Mouse (Mus musculus) kidney, embryonic 14.5 days (tissue): Measurements from ENCODE around the gene Dmgdh. TPM values are rescaled to one million over a fixed set of nuclear protein-coding genes. Genes with fewer than 3 reads are reported as not detected.

Experiments used
- ATAC-seq: fragments of 200-750 bp; cut with Nextera tagmentation; 2 replicates; pipeline ENCODE4 v1.8.0; 2017; ENCODE audit warnings: moderate number of reproducible peaks, mild to moderate bottlenecking, moderate TSS enrichment, moderate library complexity; ENCODE audit not compliant: low FRiP score, low TSS enrichment
- H3K27ac ChIP-seq: fragments of 300-500 bp; sonication (generic); 2 replicates; pipeline ENCODE4 v1.5.1; 2014; ENCODE audit warnings: low read depth, mild to moderate bottlenecking, low read length, moderate library complexity, mixed read lengths
- H3K27me3 ChIP-seq: fragments of 300-500 bp; sonication (generic); 2 replicates; pipeline ENCODE4 v1.6.1; 2014; ENCODE audit warnings: mild to moderate bottlenecking, low read length; ENCODE audit not compliant: control insufficient read depth, insufficient read depth
- H3K36me3 ChIP-seq: fragments of 300-500 bp; sonication (generic); 2 replicates; pipeline ENCODE4 v1.6.1; 2014; ENCODE audit warnings: low read length, mixed read lengths; ENCODE audit not compliant: control insufficient read depth, insufficient read depth
- H3K4me1 ChIP-seq: fragments of 300-500 bp; sonication (generic); 2 replicates; pipeline ENCODE4 v1.6.1; 2014; ENCODE audit warnings: low read length, mixed read lengths; ENCODE audit not compliant: control insufficient read depth, insufficient read depth
- H3K4me2 ChIP-seq: fragments of 300-500 bp; sonication (generic); replicated peaks from 2 replicates; pipeline ENCODE4 v1.6.1; 2014; ENCODE audit warnings: low read depth, mild to moderate bottlenecking, low read length
- H3K4me3 ChIP-seq: fragments of 300-500 bp; sonication (generic); 2 replicates; pipeline ENCODE4 v1.5.1; 2014; ENCODE audit warnings: mild to moderate bottlenecking, low read length
- H3K9ac ChIP-seq: fragments of 300-500 bp; sonication (generic); 2 replicates; pipeline ENCODE4 v1.6.1; 2014; ENCODE audit warnings: low read depth, mild to moderate bottlenecking, low read length, moderate library complexity
- H3K9me3 ChIP-seq: fragments of 300-500 bp; sonication (generic); 2 replicates; pipeline ENCODE4 v1.6.1; 2016; ENCODE audit warnings: low read length; ENCODE audit not compliant: control insufficient read depth
- WGBS: fragments of 180-500 bp; shearing (Covaris S2); extraction: QIAGEN DNeasy Blood & Tissue Kit; methylation state at CpG from one replicate; pipeline ENCODE4 v1.1.7; 2014; 5-methylcytosine and 5-hydroxymethylcytosine counted together
- polyA plus RNA-seq: library from polyadenylated mRNA; unstranded; fragments of >200 nt; fragmentation: Nextera tagmentation; extraction: Ambion mirVana; gene quantifications from 2 replicates; pipeline ENCODE4 v1.2.1, GENCODE M21; 2014

Gene Dmgdh
- polyA plus RNA-seq, 1 experiment from 2014 or later, result 0.28 TPM

DNA sequence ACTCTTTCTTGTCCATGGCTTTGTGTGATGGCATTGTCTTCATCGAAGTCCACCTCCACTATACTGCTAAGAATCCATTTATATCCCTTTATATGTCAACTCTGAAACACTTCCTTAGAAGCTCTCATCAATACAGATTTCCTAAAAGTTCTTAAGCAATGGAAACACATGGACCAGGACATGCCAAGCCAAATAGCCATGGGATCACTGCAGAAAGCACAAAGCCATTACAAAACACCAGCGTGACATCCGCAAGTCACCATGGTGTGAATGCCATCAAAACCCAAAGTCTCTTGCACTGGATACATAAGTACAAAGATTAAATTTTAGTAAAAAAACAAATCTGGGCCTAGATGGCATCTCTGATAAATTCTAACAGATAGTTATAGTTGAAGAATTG lies 15.3 kb downstream of the Dmgdh start:
- H3K9ac ChIP-seq, result no peak overlapping the region
- H3K4me1 ChIP-seq, result peaks cover 3% of the 10 kb centered on the region; the same call in 1 of the 2 replicates
- H3K4me2 ChIP-seq, result no peak overlapping the region
- H3K4me3 ChIP-seq, result no peak overlapping the region
- no peaks in the 10 kb centered on the region for H3K9me3 ChIP-seq
- no peaks in the 10 kb centered on the region for H3K36me3 ChIP-seq
- no peaks in the 10 kb centered on the region for H3K27me3 ChIP-seq
- WGBS, result 96% methylated on average over 3 of the region's 3 CpGs
- no peak for ATAC-seq
- no peak overlapping the region for H3K27ac ChIP-seq

DNA sequence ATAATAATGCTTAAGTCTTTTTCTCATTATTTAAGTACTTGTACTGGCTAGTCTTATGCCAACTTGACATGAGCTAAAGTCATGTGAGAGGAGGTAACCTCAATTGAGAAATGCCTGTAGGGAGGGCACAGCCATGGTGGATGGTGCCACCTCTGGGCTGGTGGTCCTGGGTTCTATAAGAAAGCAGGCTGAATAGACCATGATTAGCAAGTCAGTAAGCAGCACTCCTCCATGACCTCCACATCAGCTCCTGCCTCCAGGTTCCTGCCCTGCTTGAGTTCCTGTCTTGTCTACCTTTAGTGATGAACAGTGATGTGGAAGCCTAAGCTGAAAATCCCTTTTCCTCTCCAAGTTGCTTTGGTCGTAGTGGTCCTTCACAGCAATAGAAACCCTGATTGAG lies 16.6 kb downstream of the Dmgdh start:
- 87% methylated on average over 1 of the region's 1 CpGs for WGBS
- no peak for ATAC-seq

DNA sequence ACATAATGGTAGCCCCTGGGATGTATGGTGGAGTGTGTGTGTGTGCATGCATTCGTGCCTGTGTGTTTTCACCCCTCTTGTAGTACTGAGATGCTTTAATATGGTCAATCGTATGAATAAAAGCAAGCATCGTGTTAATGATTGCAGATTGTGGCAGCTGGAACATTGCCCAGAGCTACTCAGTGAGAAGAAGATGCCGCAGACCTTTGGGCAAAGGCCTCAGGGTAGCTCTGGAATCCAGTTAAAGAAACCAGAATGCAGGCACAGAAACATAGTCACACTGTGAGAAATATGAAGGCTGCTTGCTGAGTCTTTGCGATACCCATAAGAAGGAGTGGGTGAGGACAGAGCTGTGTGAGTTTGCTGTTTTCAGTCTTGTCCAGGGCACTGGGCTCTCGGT lies 24.6 kb downstream of the Dmgdh start:
- 86% methylated on average over 6 of the region's 6 CpGs for WGBS
- no peaks in the 10 kb centered on the region for H3K9me3 ChIP-seq
- no peak overlapping the region for H3K4me2 ChIP-seq
- ATAC-seq, result no peak
- H3K27ac ChIP-seq, result no peak overlapping the region
- no peaks in the 10 kb centered on the region for H3K4me1 ChIP-seq
- H3K36me3 ChIP-seq, result no peaks in the 10 kb centered on the region
- H3K4me3 ChIP-seq, result no peak overlapping the region
- H3K9ac ChIP-seq, result no peak overlapping the region
- H3K27me3 ChIP-seq, result no peaks in the 10 kb centered on the region

More for the DNA sequence above, 16.6 kb downstream of the Dmgdh start:
- Histone ChIP-seq H3K9me3 (no peaks in the 10 kb centered on the region), H3K36me3 (no peaks in the 10 kb centered on the region), H3K27me3 (no peaks in the 10 kb centered on the region), H3K9ac (no peak overlapping the region), H3K4me1 (peaks cover 3% of the 10 kb centered on the region; the same call in 1 of the 2 replicates), H3K4me3 (no peak overlapping the region), H3K4me2 (no peak overlapping the region), H3K27ac (no peak overlapping the region)

DNA sequence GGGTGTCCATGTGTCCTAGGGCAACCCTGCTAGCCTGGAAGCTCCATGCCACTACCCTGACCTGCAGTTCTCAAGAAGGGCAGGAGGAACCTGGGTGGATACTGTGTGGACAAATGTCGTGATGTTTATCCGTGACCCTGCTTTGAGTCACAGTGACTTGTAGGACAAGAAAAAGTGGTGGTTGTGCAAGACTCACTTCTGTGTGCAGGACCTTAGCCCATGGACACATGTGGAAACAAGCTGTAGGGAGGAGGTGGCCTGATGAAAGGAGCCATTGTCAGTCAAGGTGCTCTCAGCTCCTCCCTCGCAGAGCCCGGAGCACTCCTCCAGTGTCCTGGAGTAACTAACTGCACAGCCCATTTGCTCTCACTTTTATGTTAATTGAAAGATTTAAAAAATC lies 31.5 kb downstream of the Dmgdh start:
- no peaks in the 10 kb centered on the region for H3K27me3 ChIP-seq
- H3K9me3 ChIP-seq, result no peaks in the 10 kb centered on the region
- no peak overlapping the region for H3K4me2 ChIP-seq
- no peak overlapping the region for H3K27ac ChIP-seq
- H3K9ac ChIP-seq, result no peak overlapping the region
- H3K4me3 ChIP-seq, result no peak overlapping the region
- no peaks in the 10 kb centered on the region for H3K36me3 ChIP-seq
- ATAC-seq, result no peak
- 82% methylated on average over 4 of the region's 4 CpGs for WGBS
- no peaks in the 10 kb centered on the region for H3K4me1 ChIP-seq

DNA sequence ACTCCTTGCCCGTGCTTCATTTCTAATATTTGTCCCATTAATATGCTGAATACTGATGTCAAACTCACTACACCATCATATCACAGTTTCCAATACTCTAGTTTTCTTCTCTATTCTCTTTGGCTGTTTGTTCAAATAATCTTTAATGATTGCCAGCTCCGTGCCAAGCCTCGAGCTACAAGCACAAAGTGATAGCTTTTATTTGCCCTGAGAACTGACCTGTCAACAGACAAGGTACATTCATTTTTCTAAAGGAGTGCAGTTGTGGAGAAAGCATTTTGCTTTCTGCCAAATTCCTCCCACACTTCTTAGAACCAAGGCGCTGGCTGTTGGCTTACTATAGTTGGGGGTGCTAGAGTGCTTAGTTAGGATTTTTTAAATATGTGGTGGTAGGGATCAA lies 33.0 kb downstream of the Dmgdh start:
- Histone ChIP-seq H3K9ac (no peak overlapping the region), H3K9me3 (no peaks in the 10 kb centered on the region), H3K4me1 (no peaks in the 10 kb centered on the region), H3K27me3 (no peaks in the 10 kb centered on the region), H3K4me2 (no peak overlapping the region), H3K4me3 (no peak overlapping the region), H3K36me3 (no peaks in the 10 kb centered on the region), H3K27ac (no peak overlapping the region)
- ATAC-seq, result no peak
- WGBS, result 83% methylated on average over 4 of the region's 4 CpGs

DNA sequence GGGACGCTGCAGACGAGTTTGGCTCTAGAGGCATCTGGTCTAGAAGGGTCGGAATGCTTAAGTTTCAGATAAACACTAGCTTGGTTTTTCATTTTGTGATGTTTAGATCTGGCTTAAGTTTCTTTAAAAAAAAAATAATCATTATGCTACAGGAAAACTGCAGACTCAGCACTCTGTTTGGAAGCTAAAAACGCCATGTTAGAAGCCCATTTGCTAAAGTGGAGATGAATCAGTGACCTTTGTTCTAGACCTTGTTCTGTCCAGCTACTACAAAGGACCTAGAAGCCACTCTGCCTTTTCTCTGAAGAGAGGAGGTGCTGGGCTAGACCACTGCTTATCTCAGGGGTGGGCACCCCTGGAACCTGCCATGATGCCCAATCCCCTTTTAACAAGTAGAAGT lies 36.1 kb downstream of the Dmgdh start:
- no peaks in the 10 kb centered on the region for H3K36me3 ChIP-seq
- 87% methylated on average over 4 of the region's 4 CpGs for WGBS

DNA sequence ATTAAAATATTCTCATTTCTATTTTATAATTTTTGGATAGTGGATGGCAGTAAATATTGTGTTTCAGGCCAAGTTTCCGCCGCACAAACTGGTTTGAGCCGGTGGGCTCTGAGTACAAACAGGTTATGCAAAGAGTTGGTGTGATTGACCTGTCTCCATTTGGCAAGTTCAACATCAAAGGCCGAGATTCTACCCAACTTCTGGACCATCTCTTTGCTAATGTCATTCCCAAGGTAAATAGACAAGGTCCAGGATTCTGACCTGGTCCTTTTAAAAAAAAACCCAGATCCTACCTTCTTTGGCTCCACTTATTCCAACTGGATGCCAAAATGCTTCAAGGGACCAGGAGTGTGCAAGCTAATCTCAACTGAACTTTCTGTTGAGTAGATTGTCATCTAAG lies 37.0 kb downstream of the Dmgdh start:
- no peaks in the 10 kb centered on the region for H3K4me1 ChIP-seq
- ATAC-seq, result no peak
- no peaks in the 10 kb centered on the region for H3K9me3 ChIP-seq
- H3K27me3 ChIP-seq, result no peaks in the 10 kb centered on the region
- H3K4me2 ChIP-seq, result no peak overlapping the region
- WGBS, result 91% methylated on average over 4 of the region's 4 CpGs
- no peaks in the 10 kb centered on the region for H3K36me3 ChIP-seq
- H3K27ac ChIP-seq, result no peak overlapping the region
- H3K4me3 ChIP-seq, result no peak overlapping the region
- no peak overlapping the region for H3K9ac ChIP-seq

More for the DNA sequence above, 36.1 kb downstream of the Dmgdh start:
- Histone ChIP-seq H3K9me3 (no peaks in the 10 kb centered on the region), H3K4me2 (no peak overlapping the region), H3K27me3 (no peaks in the 10 kb centered on the region), H3K9ac (no peak overlapping the region), H3K4me1 (no peaks in the 10 kb centered on the region), H3K4me3 (no peak overlapping the region), H3K27ac (no peak overlapping the region)
- no peak for ATAC-seq

DNA sequence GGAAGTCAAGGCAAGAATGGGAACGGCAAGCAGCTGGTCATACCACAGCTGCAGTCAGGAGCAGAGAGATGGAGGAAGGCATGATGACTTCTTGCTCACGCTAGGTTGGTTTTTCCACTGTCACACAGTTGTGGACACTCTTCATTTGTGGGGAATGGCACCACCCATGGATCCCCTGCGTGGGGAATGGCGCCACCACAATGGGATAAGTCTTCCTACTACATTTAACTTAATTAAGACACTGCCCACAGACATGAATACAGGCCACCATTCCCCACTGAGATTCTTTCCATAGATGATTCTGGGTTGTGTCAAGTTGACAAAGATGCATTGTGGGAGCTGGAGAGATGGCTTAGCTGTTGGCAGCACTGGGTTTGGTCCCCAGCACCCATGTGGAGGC lies 38.1 kb downstream of the Dmgdh start:
- Histone ChIP-seq H3K27me3 (no peaks in the 10 kb centered on the region), H3K4me2 (no peak overlapping the region), H3K36me3 (no peaks in the 10 kb centered on the region), H3K4me1 (no peaks in the 10 kb centered on the region), H3K27ac (no peak overlapping the region), H3K9me3 (no peaks in the 10 kb centered on the region), H3K4me3 (no peak overlapping the region), H3K9ac (no peak overlapping the region)
- ATAC-seq, result no peak
- WGBS, result 92% methylated on average over 4 of the region's 4 CpGs

DNA sequence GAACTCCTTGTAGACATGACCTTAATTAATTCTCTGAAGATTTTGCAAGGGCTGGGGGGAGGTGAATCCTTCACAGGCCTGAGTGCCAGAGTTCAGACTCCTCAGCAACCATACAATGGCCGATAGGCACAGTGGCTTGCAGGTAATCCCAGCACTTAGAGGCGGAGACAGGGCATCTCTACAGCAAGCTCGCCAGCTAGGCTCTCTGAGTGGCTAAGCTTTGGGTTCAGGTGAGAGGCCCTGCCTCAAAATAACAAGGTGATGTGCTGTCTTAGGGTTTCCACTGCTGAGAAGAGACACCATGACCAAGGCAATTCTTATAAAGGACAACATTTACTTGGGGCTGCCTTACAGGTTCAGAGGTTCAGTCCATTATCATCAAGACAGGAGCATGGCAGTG lies 39.6 kb downstream of the Dmgdh start:
- H3K4me3 ChIP-seq, result no peak overlapping the region
- no peak for ATAC-seq
- 94% methylated on average over 3 of the region's 3 CpGs for WGBS
- H3K36me3 ChIP-seq, result no peaks in the 10 kb centered on the region
- H3K27ac ChIP-seq, result no peak overlapping the region
- no peaks in the 10 kb centered on the region for H3K27me3 ChIP-seq
- no peak overlapping the region for H3K9ac ChIP-seq
- H3K4me1 ChIP-seq, result no peaks in the 10 kb centered on the region
- H3K4me2 ChIP-seq, result no peak overlapping the region
- no peaks in the 10 kb centered on the region for H3K9me3 ChIP-seq

DNA sequence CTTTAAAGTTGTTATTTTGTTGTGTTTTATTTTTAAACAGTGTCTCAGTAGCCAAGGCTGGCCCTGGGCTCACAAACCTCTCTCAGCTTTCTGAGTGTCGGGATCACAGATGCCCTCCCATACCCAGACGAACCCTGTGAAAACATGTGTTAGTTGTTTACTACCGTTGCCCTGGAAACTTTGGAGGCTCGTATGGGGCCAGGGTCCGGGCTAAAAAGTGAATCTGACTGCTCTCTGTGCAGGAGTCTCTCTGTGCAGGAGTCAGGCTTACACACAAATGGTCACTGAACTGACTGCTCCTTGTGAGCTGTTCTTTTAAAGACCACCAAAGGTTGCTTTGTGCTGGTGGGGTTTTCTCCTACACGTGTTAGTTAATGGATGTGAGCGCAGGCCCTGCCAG lies 42.9 kb downstream of the Dmgdh start:
- H3K27ac ChIP-seq, result no peak overlapping the region
- H3K4me3 ChIP-seq, result no peak overlapping the region
- H3K9me3 ChIP-seq, result no peaks in the 10 kb centered on the region
- no peak for ATAC-seq
- H3K27me3 ChIP-seq, result no peaks in the 10 kb centered on the region
- no peak overlapping the region for H3K4me2 ChIP-seq
- 42% methylated on average over 7 of the region's 7 CpGs for WGBS
- no peaks in the 10 kb centered on the region for H3K4me1 ChIP-seq
- no peak overlapping the region for H3K9ac ChIP-seq
- H3K36me3 ChIP-seq, result no peaks in the 10 kb centered on the region
